Mouse (Mus musculus): ENCODE measurements at regions not wholly inside any gene's neighbourhood (a gene's known extent, or its start where the extent isn't known, plus 50 kb on each side); places are given as distances from the start of the nearest gene placed in this dataset.

- H3K4me3 ChIP-seq (ENCODE audit: insufficient read depth, low read length) = no peak overlapping the region
- TF ChIP-seq CTCF (IDR thresholded peaks at IDR 0.05; ENCODE audit: extremely low read depth, insufficient read depth, low read length) = no peak
- TF ChIP-seq POLR2A (IDR thresholded peaks at IDR 0.05; ENCODE audit: extremely low read depth, insufficient read depth, low read length) = no peak
- no peak overlapping the region for H3K27ac ChIP-seq (ENCODE audit: insufficient read depth, low read length)
- peaks cover 1% of the 10 kb centered on the region; the same call in 1 of the 2 replicates for H3K4me1 ChIP-seq (ENCODE audit: control insufficient read depth, insufficient read depth, low read length)
Observed at GRCm38 (mm10) chr3:50923327-50923726, 300.9 kb upstream of the Noct start.

GRCm38 (mm10) chr3:50927318-50927717, 296.9 kb upstream of the Noct start:
- Histone ChIP-seq H3K4me1 (ENCODE audit: control insufficient read depth, insufficient read depth, low read length) (peaks cover 4% of the 10 kb centered on the region; the same call in 1 of the 2 replicates), H3K4me3 (ENCODE audit: insufficient read depth, low read length) (no peak overlapping the region), H3K27ac (ENCODE audit: insufficient read depth, low read length) (no peak overlapping the region)
- TF ChIP-seq POLR2A (IDR thresholded peaks at IDR 0.05; ENCODE audit: extremely low read depth, insufficient read depth, low read length) = no peak
- TF ChIP-seq CTCF (IDR thresholded peaks at IDR 0.05; ENCODE audit: extremely low read depth, insufficient read depth, low read length) = no peak

GRCm38 (mm10) chr3:50929013-50929412, 295.2 kb upstream of the Noct start:
- Histone ChIP-seq H3K4me3 (ENCODE audit: insufficient read depth, low read length) (no peak overlapping the region), H3K4me1 (ENCODE audit: control insufficient read depth, insufficient read depth, low read length) (peaks cover 9% of the 10 kb centered on the region; the same call in 1 of the 2 replicates), H3K27ac (ENCODE audit: insufficient read depth, low read length) (no peak overlapping the region)
- TF ChIP-seq POLR2A (IDR thresholded peaks at IDR 0.05; ENCODE audit: extremely low read depth, insufficient read depth, low read length) (no peak), CTCF (IDR thresholded peaks at IDR 0.05; ENCODE audit: extremely low read depth, insufficient read depth, low read length) (no peak)

GRCm38 (mm10) chr3:50932397-50933089, 291.7 kb upstream of the Noct start:
- H3K4me3 ChIP-seq (ENCODE audit: insufficient read depth, low read length) = no peak overlapping the region
- peaks cover 9% of the 10 kb centered on the region; the same call in 1 of the 2 replicates for H3K4me1 ChIP-seq (ENCODE audit: control insufficient read depth, insufficient read depth, low read length)
- TF ChIP-seq CTCF (IDR thresholded peaks at IDR 0.05; ENCODE audit: extremely low read depth, insufficient read depth, low read length) = no peak
- no peak for TF ChIP-seq POLR2A (IDR thresholded peaks at IDR 0.05; ENCODE audit: extremely low read depth, insufficient read depth, low read length)
- H3K27ac ChIP-seq (ENCODE audit: insufficient read depth, low read length) = no peak overlapping the region

- Histone ChIP-seq H3K4me3 (ENCODE audit: insufficient read depth, low read length) (no peak overlapping the region), H3K27ac (ENCODE audit: insufficient read depth, low read length) (no peak overlapping the region), H3K4me1 (ENCODE audit: control insufficient read depth, insufficient read depth, low read length) (peaks cover 9% of the 10 kb centered on the region; the same call in 1 of the 2 replicates)
- TF ChIP-seq CTCF (IDR thresholded peaks at IDR 0.05; ENCODE audit: extremely low read depth, insufficient read depth, low read length) (no peak), POLR2A (IDR thresholded peaks at IDR 0.05; ENCODE audit: extremely low read depth, insufficient read depth, low read length) (no peak)
Observed at GRCm38 (mm10) chr3:50933090-50933443, 291.2 kb upstream of the Noct start.

GRCm38 (mm10) chr3:50939602-50940001, 284.6 kb upstream of the Noct start:
- no peak overlapping the region for H3K27ac ChIP-seq (ENCODE audit: insufficient read depth, low read length)
- TF ChIP-seq POLR2A (IDR thresholded peaks at IDR 0.05; ENCODE audit: extremely low read depth, insufficient read depth, low read length) (no peak), CTCF (IDR thresholded peaks at IDR 0.05; ENCODE audit: extremely low read depth, insufficient read depth, low read length) (no peak)
- H3K4me3 ChIP-seq (ENCODE audit: insufficient read depth, low read length) = no peak overlapping the region
- no peaks in the 10 kb centered on the region; the same call in 1 of the 2 replicates for H3K4me1 ChIP-seq (ENCODE audit: control insufficient read depth, insufficient read depth, low read length)

GRCm38 (mm10) chr3:50940656-50941055, 283.6 kb upstream of the Noct start:
- Histone ChIP-seq H3K4me3 (ENCODE audit: insufficient read depth, low read length) (no peak overlapping the region), H3K27ac (ENCODE audit: insufficient read depth, low read length) (no peak overlapping the region), H3K4me1 (ENCODE audit: control insufficient read depth, insufficient read depth, low read length) (no peaks in the 10 kb centered on the region; the same call in 1 of the 2 replicates)
- TF ChIP-seq CTCF (IDR thresholded peaks at IDR 0.05; ENCODE audit: extremely low read depth, insufficient read depth, low read length) (no peak), POLR2A (IDR thresholded peaks at IDR 0.05; ENCODE audit: extremely low read depth, insufficient read depth, low read length) (no peak)

GRCm38 (mm10) chr3:50953456-50953855, 270.8 kb upstream of the Noct start:
- Histone ChIP-seq H3K27ac (ENCODE audit: insufficient read depth, low read length) (no peak overlapping the region), H3K4me3 (ENCODE audit: insufficient read depth, low read length) (no peak overlapping the region), H3K4me1 (ENCODE audit: control insufficient read depth, insufficient read depth, low read length) (no peaks in the 10 kb centered on the region)
- TF ChIP-seq POLR2A (IDR thresholded peaks at IDR 0.05; ENCODE audit: extremely low read depth, insufficient read depth, low read length) (no peak), CTCF (IDR thresholded peaks at IDR 0.05; ENCODE audit: extremely low read depth, insufficient read depth, low read length) (no peak)

- TF ChIP-seq CTCF (IDR thresholded peaks at IDR 0.05; ENCODE audit: extremely low read depth, insufficient read depth, low read length) = no peak
- TF ChIP-seq POLR2A (IDR thresholded peaks at IDR 0.05; ENCODE audit: extremely low read depth, insufficient read depth, low read length) = no peak
- H3K4me1 ChIP-seq (ENCODE audit: control insufficient read depth, insufficient read depth, low read length) = peaks cover 4% of the 10 kb centered on the region; the same call in 1 of the 2 replicates
- no peak overlapping the region for H3K4me3 ChIP-seq (ENCODE audit: insufficient read depth, low read length)
- H3K27ac ChIP-seq (ENCODE audit: insufficient read depth, low read length) = no peak overlapping the region
Observed at GRCm38 (mm10) chr3:50970386-50970785, 253.9 kb upstream of the Noct start.

- no peak overlapping the region for H3K4me3 ChIP-seq (ENCODE audit: insufficient read depth, low read length)
- peaks cover 4% of the 10 kb centered on the region; the same call in 1 of the 2 replicates for H3K4me1 ChIP-seq (ENCODE audit: control insufficient read depth, insufficient read depth, low read length)
- TF ChIP-seq CTCF (IDR thresholded peaks at IDR 0.05; ENCODE audit: extremely low read depth, insufficient read depth, low read length) (no peak), POLR2A (IDR thresholded peaks at IDR 0.05; ENCODE audit: extremely low read depth, insufficient read depth, low read length) (no peak)
- no peak overlapping the region for H3K27ac ChIP-seq (ENCODE audit: insufficient read depth, low read length)
Observed at GRCm38 (mm10) chr3:50973081-50973480, 251.2 kb upstream of the Noct start.

Measured in cortical plate, adult 2 months (tissue).